Mouse (Mus musculus) cerebellum, adult 9-11 months (tissue): ENCODE results near the gene Mark1.

ENCODE experiments used
- DNase-seq: peaks from one replicate; pipeline ENCODE4 v3.0.0; 2022

Gene Mark1

GRCm38 (mm10) chr1:184961853-184962252 is 37.5 kb downstream of the Mark1 start:
- no peak for DNase-seq

DNA sequence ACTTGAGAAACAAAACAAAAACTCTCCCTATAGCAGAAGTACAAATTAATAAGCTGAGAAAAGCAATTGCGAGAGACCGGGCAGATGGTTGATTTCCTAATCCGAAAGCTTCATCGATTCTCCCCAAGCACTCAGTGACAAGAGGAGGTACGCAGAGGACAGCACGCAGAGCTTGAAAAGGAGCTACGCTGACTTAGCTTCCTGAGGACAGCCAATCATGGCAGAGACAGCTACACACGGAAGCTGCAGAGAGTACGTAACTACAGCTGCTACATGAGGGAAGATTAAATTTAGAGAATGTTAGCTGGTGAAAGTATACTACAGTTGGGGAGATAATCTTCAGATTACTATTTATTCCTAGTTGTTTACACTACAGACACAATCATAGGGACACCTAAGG is 40.6 kb downstream of the Mark1 start:
- no peak for DNase-seq

DNA sequence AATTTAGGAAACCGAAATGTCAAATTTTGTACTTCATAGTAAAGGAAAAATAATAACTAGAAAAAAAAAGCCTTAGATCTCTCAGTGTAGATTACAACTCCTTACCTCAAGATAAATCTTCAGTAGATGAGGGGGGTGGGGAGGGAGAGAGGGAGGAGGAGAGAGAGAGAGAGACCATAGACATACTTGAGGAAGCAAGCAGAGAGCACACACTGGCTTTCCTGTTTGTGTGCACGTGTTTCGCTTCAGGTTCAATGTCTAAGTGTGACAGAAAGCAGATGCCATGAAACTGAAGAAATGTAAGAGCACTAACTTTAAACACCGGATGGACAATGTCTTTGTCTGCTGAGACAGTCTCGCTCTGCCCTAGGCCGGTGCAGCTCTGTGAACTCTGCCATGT is 41.0 kb downstream of the Mark1 start:
- no peak for DNase-seq

DNA sequence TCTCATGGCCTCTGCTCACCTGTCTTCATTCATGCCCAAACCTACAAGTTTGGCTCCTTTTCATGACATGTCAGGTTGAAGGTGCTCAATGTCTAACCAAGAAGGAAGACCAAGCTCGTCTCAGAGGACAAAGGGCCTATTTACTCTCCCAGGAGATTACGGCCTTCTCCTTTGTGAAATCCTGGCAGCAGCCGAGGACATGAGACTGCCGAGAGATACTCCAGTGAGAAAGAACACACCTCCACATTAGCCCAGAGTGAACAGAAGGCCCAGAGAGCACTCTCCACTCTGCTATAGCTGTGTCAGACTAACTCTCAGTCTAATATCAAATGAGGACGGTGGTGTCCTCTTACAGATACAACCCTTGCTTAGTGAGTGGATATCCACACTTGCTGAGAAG is 47.6 kb downstream of the Mark1 start:
- DNase-seq, result no peak

- no peak for DNase-seq
Measured at GRCm38 (mm10) chr1:184951057-184951456, 48.3 kb downstream of the Mark1 start.

DNA sequence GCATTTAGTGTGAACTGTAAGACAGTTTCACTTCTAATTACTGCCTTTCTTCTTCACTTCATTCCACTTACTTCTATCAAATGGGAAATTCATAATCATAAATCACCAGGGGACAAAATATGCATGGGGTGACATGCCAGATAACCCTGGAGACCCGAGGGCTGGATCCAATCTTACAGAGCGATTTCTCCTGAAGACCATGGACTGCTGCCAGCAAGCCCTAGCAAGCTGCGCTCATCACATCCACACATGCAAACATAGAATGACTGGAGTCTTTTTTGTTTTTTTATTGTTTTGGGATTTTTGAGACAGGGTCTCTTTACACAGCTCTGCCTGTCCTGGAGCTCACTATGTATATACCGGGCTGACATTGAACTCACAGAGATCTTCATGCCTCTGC is 61.3 kb downstream of the Mark1 start:
- DNase-seq, result no peak

- DNase-seq, result no peak
Measured at GRCm38 (mm10) chr1:184935980-184936379, 63.4 kb downstream of the Mark1 start.

GRCm38 (mm10) chr1:184935490-184935889 is 63.9 kb downstream of the Mark1 start:
- no peak for DNase-seq

DNA sequence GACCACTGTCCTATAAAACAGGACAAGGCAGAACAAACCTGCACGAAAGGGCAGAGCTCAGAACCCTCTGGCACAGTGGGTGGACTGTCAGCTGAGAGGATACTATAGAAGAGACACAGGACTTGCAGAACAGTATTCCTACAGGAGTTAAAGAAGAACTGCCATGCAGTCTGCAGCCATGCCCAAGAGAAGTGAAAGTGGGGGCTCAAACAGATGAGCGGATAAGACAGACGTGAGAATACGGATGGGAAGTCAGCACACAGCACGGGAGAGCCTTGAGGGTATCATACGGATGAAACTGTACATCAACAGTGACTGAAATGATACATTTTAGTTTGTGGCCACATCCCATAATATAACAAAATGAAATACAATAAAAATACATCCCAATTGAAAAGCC is 68.3 kb downstream of the Mark1 start:
- no peak for DNase-seq

DNA sequence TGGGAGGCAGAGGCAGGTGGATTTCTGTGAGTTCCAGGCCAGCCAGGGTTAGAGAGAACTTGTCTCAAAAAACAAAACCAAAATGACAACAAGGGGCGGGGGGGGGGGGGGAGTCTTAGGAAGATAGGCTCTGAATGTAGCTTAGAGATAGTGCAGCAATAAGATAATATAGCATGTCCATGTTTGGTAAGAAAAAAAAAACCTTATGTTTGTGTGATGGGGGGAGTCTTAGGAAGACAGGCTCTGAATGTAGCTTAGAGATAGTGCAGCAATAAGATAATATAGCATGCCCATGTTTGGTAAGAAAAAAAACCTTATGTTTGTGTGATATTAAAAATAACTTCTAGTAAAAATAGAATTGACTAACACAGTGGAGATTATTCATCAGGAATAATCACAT is 71.0 kb downstream of the Mark1 start:
- no peak for DNase-seq

DNA sequence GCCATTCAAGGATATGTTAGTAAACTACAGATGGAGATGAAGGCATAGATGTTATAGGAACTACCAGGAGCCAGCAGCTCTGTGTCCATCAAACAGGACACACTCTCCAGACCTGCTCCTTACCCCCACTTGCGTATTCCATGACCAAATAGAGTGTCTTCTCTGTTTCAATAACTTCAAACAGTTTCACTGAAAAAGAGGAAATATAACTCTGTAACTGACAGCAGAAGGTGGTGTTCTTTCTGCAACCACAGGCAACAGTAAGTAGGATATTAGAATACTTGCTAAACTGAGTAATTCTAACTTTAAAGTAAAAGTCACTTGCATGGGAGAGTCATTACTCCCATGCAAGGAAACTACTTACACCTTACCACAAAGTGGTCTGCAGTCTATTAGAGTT is 71.5 kb downstream of the Mark1 start:
- DNase-seq, result no peak

DNA sequence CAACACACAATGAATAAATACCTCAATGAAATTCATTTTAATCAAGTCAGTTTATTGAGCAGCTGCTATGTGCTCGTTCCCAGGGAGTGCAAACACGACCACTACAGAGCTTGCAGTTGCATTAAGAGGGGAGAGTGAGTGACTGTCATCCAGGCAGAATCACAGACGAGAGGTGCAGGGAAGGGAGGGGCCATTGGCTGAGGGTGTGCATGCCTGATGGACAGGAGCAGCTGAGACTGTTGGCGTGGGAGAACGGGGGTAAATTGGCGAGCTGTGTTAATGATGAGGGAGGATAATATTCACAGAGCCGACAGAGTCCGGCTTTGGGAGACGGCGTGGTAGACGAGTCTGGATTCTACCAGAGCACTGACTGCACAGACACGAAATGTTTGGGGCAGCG is 76.5 kb downstream of the Mark1 start:
- no peak for DNase-seq

DNA sequence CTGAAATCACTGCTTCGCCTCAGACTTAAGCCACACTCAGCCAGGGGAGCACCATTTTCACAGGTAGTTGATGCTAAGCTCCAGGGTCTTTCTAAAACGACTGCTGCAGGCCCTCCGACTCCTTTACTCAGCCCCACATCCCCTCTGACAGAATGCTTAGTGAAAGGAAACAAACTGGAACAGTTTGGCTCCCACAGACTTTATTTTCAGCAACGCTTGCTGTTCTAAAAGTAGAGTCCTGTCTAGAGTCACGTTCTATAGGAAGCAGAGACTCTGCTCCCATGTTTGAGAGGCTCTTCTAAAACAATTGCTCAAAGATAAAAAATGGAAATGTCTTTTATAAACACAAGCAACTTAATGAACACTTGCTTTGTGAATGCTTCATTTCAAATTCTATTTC is 79.3 kb downstream of the Mark1 start:
- no peak for DNase-seq

DNA sequence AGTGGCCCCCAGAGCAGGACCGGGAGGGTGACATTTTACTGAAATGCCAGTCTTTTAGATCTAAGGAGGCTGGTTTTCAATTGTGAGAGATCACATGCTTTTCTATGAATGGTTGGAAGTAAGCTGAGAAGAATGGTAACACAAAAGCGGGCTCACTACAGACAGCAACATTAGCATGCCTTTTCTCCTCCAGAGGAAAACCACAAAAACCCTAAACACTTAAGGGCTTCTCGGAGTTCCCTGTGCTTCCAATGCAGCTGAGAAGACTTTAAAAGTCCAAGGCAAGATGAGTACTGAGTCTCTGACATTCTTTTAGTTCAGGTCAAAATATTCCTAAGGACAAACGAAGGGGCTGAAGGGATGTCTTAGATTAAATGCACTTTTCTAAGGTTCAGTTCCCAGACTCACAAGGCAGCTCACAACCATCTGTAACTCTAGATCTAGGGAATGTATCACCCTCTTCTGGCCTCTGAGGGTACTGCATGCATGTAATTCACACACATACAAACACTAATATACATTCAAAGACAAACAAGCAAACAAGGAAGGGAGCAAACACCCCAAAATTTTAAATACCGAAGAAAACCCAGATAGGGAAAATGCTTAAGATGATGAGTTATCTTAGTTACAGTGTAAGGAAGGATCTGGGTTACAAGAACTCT is 81.0 kb downstream of the Mark1 start:
- no peak for DNase-seq

GRCm38 (mm10) chr1:184912336-184912735 is 87.0 kb downstream of the Mark1 start:
- DNase-seq, result no peak

GRCm38 (mm10) chr1:184911861-184912260 is 87.5 kb downstream of the Mark1 start:
- DNase-seq, result no peak

DNA sequence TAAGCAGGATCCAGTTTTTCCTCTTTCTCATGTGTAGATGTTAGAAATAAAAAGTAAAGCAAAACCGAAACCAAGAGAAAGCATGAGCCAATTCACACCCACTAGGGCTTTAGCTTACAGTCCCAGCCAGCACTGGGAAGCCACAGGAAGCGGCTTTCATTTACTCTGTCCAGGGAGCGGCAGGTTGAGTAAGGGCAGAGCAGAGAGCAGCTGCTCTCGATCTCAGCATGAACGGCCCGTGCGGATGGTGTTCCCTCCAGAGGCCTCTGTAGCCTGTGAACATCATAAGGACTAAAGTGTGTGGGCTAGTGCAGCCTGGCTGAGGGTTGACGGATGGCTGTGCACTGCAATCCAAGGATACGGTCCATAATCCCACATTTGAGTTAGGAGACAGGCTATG is 90.8 kb downstream of the Mark1 start:
- no peak for DNase-seq

DNA sequence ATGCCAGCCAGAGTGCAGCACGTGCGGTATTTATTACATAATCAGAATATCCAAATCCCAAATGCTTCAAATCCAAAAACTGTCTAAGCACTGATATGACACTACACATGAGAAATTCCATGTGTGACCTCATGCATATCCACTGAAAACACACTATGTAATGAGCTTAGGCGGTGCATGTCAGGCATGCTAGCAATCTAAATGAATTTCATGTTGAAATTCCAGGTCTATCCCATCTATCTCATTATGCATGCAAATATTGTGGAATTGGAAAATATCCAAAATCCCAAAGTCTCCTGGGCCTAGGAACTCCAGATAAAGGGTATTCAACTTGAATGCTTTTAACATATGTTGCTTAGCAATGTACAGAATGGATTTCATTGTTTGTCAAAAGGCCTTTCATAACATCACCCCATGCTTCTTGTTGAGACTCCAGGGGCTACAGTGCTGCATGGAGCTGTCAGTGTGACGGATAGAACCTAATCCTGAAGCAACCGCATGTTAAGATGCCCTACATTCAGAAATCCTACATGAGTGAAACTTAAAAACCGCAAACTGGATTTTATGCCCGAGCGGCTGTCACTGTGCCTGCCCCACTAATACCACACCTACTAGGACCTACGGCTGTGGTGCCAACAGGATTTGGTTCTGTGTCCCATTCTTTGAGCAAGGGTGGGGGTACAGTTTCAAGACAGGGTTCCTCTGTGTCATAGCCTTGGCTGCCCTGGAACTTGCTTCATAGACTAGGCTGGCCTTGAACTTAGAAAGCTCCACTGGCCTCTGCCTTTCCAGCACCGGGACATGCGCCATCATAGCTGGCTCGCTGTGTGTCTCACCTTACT is 93.2 kb downstream of the Mark1 start:
- DNase-seq, result no peak

DNA sequence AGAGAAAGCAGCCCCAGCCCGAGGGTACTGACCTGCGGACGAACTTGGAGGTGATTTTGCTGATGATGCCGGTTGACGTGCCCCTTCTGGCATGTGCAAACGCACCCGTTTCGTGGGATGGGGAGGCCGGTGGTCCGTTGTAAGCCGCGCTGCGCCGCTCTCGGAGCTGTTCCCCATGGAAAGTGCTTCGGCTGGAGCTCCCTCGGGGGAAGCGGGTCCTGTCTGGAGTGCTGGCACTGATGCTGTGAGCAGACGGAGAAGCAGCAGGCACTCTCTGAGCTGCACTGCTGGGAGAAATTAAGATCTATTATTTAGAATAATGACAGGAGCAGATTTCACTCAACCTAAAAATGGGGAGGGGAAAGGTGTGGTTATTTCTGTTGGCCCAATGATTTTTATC is 94.0 kb downstream of the Mark1 start:
- DNase-seq, result peak; percentile 42

GRCm38 (mm10) chr1:184903697-184904096 is 95.7 kb downstream of the Mark1 start:
- no peak for DNase-seq

DNA sequence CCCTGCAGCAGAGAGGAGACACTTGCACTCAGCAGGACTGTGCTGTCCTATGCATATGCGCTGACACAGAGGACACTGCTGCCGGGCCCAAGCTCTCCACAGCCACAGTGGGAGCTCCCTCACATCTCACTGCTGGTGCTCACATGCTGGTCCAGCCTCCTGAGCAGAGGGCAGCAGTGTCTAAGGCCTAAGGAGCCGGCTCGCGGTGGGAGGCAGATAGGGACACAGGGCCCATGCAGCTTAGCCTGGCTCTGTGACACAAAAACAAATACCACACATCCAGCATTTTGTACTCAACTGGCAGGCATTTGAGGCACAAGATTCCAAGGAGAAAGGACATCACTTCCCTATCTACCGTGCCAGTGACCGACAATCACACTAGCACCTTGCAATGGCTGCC is 96.5 kb downstream of the Mark1 start:
- DNase-seq, result no peak

GRCm38 (mm10) chr1:184897350-184897749 is 102.0 kb downstream of the Mark1 start:
- DNase-seq, result no peak

GRCm38 (mm10) chr1:184891998-184892397 is 107.4 kb downstream of the Mark1 start:
- DNase-seq, result no peak

GRCm38 (mm10) chr1:184889454-184889853 is 109.9 kb downstream of the Mark1 start:
- DNase-seq, result no peak

GRCm38 (mm10) chr1:184886160-184886559 is 113.2 kb downstream of the Mark1 start:
- DNase-seq, result no peak
